Mouse (Mus musculus): ENCODE results near the gene Kcnj12. TPM values are rescaled to one million over a fixed set of nuclear protein-coding genes. Genes with fewer than 3 reads are reported as not detected.

Gene Kcnj12
- polyA plus RNA-seq, 1 experiment from 2014 or later = 1.6 TPM

DNA sequence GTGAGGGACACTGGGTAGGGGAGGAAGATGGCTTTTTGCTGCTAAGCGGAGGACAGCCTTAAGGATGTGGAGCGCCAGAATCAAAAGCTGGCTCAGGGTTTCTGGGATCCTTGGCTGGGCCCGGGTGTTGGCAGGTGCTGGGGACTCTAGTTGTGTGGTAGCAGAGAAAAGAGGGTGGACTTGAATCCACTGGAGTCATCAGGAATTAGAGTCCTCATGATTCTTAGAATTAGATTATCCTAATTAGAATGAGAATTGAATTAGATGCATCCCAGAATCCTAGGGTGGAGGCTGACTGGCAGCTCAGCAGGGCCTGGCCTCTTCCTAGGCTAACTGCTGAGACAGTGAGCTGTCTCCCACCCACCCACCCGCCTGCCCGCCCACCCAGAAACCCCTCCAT, 17.6 kb upstream of the Kcnj12 start:
- ATAC-seq = no peak; the same call in 1 of the 2 replicates

DNA sequence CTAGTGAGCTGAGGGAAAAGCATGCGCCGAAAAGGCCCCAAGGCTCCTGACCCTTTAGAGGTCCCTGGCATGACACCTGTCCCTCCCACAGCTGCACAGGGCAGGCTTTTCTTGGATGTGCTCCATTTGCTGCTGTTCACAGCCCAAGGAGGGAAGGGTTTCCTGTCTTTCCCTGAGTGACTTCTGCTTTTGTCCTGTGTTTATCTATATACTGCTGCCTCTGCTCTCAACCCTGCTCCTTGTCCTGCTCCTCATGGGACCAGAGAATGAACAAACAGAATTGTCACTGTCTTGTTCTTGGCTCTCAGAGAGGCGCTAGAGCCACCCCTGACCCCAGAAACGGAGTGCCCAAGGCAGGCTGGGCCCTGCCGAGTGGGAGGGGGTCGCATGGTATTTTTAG, 17.0 kb upstream of the Kcnj12 start:
- ATAC-seq = no peak
- 47% methylated on average over 6 of the region's 6 CpGs for WGBS
- Histone ChIP-seq H3K9ac (no peak overlapping the region), H3K27me3 (replicated peaks) (no peaks in the 10 kb centered on the region), H3K4me1 (replicated peaks) (0 out of 2 replicates have a peak, but pooled peaks cover 2% of the 10 kb centered on the region), H3K36me3 (no peaks in the 10 kb centered on the region), H3K4me2 (replicated peaks) (no peak overlapping the region), H3K9me3 (no peaks in the 10 kb centered on the region), H3K27ac (no peak overlapping the region; the same call in 1 of the 2 replicates), H3K4me3 (replicated peaks) (no peak overlapping the region)

More for the DNA sequence above, 17.6 kb upstream of the Kcnj12 start:
- Histone ChIP-seq H3K4me2 (replicated peaks) (no peak overlapping the region), H3K9ac (no peak overlapping the region), H3K4me1 (replicated peaks) (0 out of 2 replicates have a peak, but pooled peaks cover 2% of the 10 kb centered on the region), H3K4me3 (replicated peaks) (no peak overlapping the region), H3K36me3 (no peaks in the 10 kb centered on the region), H3K9me3 (no peaks in the 10 kb centered on the region), H3K27ac (no peak overlapping the region), H3K27me3 (replicated peaks) (no peaks in the 10 kb centered on the region)
- 72% methylated on average over 5 of the region's 5 CpGs for WGBS

DNA sequence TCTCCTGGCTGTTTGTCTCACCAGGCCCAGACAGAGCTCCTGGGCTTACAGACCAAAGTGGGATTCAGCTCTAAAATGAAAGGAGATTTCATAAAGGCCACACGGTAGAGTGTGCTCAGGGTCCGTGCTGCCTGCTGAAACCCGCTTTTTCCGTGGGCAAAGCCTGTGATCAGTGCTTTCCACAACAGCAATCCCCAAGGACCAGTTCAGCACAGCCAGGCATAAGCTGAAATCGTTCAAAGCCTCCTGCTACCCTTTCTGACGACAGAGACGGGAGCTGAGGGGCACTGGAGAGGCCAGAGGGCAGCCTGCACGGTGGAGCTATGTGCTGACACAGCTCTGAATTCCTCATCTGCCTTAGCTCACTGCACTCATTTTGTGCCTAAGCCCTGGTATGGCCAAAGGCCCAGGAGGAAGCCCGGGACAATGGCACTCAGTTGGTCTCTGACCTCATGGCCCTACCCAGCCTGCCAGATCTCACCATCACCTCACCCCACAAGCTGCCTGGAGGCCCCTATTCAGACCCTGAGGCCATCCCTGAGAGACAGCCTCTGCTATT, 10.5 kb upstream of the Kcnj12 start:
- H3K9me3 ChIP-seq = no peaks in the 10 kb centered on the region
- no peak for ATAC-seq
- 40% methylated on average over 9 of the region's 9 CpGs for WGBS
- H3K9ac ChIP-seq = no peak overlapping the region
- no peaks in the 10 kb centered on the region for H3K27me3 ChIP-seq (replicated peaks)
- H3K4me1 ChIP-seq (replicated peaks) = 0 out of 2 replicates have a peak, but pooled peaks cover under 1% of the 10 kb centered on the region
- H3K4me3 ChIP-seq (replicated peaks) = no peak overlapping the region
- H3K4me2 ChIP-seq (replicated peaks) = no peak overlapping the region
- no peak overlapping the region for H3K27ac ChIP-seq
- H3K36me3 ChIP-seq = no peaks in the 10 kb centered on the region

DNA sequence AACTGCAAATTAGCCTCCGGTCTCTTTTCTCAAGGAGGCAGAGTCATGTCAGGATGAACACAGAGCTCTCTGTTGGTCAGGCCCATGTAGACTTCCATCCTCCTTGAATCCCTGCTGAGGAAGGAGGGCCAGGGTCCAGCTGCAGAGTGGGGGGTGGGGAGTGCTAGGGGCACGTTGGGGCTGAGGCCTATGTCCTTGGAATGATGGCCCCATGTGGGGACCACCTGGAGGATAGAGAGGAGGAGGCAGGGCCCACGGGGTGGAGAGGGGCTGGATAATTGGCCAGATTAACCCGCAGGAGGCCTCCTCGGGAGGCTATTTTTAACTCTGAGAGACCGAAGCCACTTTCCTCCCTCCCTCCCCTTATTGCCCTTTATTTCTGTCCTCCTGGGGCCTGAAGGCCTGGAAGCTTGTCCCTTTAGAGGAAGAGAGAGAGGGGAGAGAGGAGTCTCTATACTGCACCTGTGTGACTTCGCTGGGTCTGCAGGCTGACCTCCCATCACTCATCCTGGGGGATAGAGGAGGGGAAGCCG, 5.4 kb upstream of the Kcnj12 start:
- no peak for ATAC-seq
- H3K4me2 ChIP-seq (replicated peaks) = no peak overlapping the region
- WGBS = 33% methylated on average over 8 of the region's 8 CpGs

DNA sequence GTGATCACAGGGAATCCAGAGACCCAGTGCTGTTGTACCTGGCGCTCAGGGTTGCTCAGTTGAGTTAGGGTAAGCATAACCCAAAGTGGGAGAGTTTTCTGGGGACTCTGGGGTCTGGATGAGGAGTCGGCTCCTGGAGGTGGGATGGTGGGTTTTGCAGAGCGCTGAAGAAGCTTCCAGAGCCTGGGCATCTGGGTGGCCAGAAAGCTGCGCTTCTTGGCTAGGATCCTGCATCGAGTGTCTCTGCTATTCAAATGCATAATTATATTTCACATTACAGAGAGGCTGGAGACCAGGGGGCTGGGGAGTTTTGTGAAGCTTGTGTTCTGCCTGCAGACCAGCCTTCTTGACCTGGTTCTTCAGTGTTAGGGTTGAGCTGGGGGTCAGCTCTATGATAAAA, 1.2 kb upstream of the Kcnj12 start:
- Histone ChIP-seq H3K4me1 (replicated peaks) (peaks cover 12% of the 10 kb centered on the region; the same call in 1 of the 2 replicates), H3K4me3 (replicated peaks) (no peak overlapping the region), H3K36me3 (no peaks in the 10 kb centered on the region), H3K9me3 (no peaks in the 10 kb centered on the region), H3K27ac (no peak overlapping the region), H3K4me2 (replicated peaks) (no peak overlapping the region), H3K9ac (no peak overlapping the region), H3K27me3 (replicated peaks) (peaks cover 63% of the 10 kb centered on the region)
- 66% methylated on average over 5 of the region's 5 CpGs for WGBS
- no peak for ATAC-seq

More for the DNA sequence above, 5.4 kb upstream of the Kcnj12 start:
- Histone ChIP-seq H3K9me3 (no peaks in the 10 kb centered on the region), H3K9ac (no peak overlapping the region), H3K27me3 (replicated peaks) (peaks cover 25% of the 10 kb centered on the region), H3K36me3 (no peaks in the 10 kb centered on the region), H3K4me3 (replicated peaks) (no peak overlapping the region), H3K27ac (no peak overlapping the region), H3K4me1 (replicated peaks) (peaks cover 2% of the 10 kb centered on the region; the same call in 1 of the 2 replicates)

DNA sequence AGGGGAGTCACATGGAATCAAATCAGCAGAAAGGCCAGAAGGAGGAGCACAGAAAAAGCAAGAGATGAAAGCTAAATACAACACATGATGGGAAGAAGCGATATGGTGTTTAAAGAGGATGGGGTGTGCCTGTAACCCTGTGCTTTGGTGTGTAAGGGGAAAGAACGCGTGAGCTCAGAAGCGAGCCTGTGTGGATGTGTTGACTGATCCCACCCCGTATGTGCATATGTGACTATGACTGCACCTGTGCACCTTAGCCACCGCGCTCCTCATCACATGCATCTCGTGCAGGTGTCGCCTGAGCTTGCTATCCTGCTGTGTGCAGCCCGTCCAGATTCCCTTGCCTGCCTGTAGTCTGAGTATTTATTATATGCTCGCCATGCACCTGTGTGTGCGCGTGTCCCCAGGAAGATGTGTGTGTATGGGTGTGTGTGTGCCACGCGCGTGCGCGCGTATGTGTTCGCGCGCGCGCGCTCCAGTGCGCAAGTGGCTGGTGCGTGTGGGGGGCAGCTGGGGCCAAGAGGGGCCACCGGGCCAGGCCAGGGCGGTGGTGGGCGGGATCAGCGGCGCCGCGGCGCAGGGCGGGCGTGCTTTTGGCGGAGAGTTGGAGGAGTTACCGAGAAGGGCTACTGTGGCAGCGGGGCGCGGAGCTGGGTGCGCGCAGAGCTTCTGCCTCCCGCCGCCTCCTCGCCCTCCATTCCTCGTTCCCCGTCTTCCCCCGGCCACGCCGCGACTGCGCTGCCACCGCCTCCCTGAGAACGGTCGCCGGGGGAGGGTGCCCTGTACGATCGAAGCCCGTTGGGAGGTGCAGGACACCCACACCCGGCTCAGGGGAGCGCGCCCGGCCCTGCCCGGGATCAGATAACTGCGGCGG, 451 bp upstream of the Kcnj12 start:
- Histone ChIP-seq H3K4me2 (replicated peaks) (peak overlapping the region; percentile 95), H3K4me1 (replicated peaks) (peaks cover 11% of the 10 kb centered on the region; the same call in 1 of the 2 replicates), H3K36me3 (no peaks in the 10 kb centered on the region), H3K4me3 (replicated peaks) (peak overlapping the region; percentile 52), H3K9ac (peak overlapping the region; percentile 34; the same call in 1 of the 2 replicates), H3K9me3 (no peaks in the 10 kb centered on the region), H3K27ac (no peak overlapping the region), H3K27me3 (replicated peaks) (peaks cover 63% of the 10 kb centered on the region)
- 2% methylated on average over 68 of the region's 68 CpGs for WGBS
- ATAC-seq = peak; percentile 32; the same call in 1 of the 2 replicates

DNA sequence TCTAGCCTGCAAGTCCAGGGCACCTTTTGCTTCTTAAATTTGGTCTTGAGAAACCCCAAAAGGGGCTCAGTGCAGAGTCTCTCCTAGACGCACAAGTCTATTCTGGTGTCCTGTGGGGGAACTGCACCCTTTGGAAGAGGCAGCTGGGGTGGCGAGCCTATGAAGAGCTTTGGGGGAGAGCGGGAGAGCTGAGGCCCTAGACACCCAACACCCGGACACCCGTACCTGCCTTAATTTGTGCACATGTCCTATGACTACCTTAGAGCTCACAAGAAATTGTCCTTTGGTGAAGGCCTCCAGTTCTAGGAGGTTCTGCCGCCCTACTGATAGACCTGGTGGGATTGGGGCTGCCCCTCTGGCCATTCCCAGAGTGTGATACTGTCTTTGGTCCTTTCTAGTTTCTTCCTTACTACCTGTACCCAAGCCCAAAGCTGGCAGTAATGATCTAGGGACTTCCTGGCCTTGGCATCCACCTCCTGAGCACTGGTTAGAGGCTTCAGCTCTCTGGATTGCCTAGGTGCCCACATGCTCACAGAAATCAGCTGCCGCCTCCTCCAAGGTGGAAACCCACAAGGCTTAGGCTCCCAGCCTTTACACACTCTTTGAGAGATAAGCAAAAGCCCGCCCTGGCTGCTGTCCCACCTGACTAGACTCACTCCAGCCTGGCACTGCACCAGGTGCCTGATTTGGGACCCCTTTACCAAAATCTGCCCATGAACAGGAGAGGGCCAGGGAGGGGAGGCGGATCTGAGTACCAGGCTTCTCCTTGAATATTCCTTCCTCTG, 1.2 kb downstream of the Kcnj12 start:
- H3K9me3 ChIP-seq = no peaks in the 10 kb centered on the region
- 0 out of 2 replicates have a peak overlapping the region, but pooled peaks have one; percentile 34 for H3K9ac ChIP-seq
- peaks cover 63% of the 10 kb centered on the region for H3K27me3 ChIP-seq (replicated peaks)
- H3K4me2 ChIP-seq (replicated peaks) = peak overlapping the region; percentile 95; the same call in 1 of the 2 replicates
- peak overlapping the region; percentile 52 for H3K4me3 ChIP-seq (replicated peaks)
- no peak overlapping the region for H3K27ac ChIP-seq
- WGBS = 55% methylated on average over 9 of the region's 9 CpGs
- no peak for ATAC-seq
- H3K4me1 ChIP-seq (replicated peaks) = peaks cover 17% of the 10 kb centered on the region; the same call in 1 of the 2 replicates
- no peaks in the 10 kb centered on the region for H3K36me3 ChIP-seq

DNA sequence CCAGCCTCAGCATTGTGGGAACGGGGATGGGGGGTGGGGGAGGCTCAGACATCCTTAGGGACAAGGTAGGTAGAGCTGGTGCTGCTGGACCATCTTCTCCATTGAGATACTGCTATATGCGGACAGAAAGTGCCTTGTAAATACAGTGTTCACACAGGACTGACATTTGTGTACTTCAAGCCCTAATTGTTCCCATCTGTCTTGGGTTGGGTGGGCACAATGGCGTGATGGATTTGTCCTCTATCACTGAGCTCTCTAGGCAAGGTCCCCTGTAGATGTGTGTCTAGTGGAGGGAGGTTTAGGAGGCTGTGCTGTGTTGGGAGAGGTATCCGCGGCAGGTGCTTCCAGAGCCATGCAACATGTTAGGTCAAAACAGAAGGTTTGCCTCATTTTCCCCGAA, 2.0 kb downstream of the Kcnj12 start:
- Histone ChIP-seq H3K36me3 (no peaks in the 10 kb centered on the region), H3K4me1 (replicated peaks) (peaks cover 19% of the 10 kb centered on the region; the same call in 1 of the 2 replicates), H3K4me2 (replicated peaks) (no peak overlapping the region), H3K27me3 (replicated peaks) (peaks cover 63% of the 10 kb centered on the region), H3K9me3 (no peaks in the 10 kb centered on the region), H3K9ac (no peak overlapping the region), H3K4me3 (replicated peaks) (no peak overlapping the region), H3K27ac (no peak overlapping the region)
- ATAC-seq = no peak
- WGBS = 72% methylated on average over 6 of the region's 6 CpGs

DNA sequence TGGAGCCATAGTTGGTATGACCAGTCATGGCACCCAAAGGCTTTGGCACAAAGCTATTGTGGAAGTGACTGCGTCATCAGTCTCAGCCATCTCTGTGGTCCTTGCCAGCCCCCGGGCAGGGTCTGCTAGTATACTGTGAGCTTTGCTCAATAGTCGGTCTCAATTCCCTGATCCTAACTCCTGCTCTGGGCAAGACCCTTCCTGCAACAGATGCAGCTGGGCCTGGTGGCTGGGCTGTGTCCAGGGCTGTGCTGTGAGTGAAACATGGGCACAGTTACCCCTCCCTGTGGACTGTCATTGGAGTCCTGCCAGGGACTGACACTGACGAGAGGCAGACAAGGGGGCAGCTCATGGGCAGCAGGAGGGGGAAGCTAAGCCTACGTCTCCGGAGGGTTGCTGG, 2.6 kb downstream of the Kcnj12 start:
- Histone ChIP-seq H3K9me3 (no peaks in the 10 kb centered on the region), H3K9ac (no peak overlapping the region), H3K4me2 (replicated peaks) (no peak overlapping the region), H3K4me3 (replicated peaks) (no peak overlapping the region), H3K4me1 (replicated peaks) (peaks cover 19% of the 10 kb centered on the region; the same call in 1 of the 2 replicates), H3K27ac (no peak overlapping the region), H3K36me3 (no peaks in the 10 kb centered on the region), H3K27me3 (replicated peaks) (peaks cover 58% of the 10 kb centered on the region)
- ATAC-seq = peak; percentile 57; the same call in 1 of the 2 replicates
- 51% methylated on average over 6 of the region's 6 CpGs for WGBS

DNA sequence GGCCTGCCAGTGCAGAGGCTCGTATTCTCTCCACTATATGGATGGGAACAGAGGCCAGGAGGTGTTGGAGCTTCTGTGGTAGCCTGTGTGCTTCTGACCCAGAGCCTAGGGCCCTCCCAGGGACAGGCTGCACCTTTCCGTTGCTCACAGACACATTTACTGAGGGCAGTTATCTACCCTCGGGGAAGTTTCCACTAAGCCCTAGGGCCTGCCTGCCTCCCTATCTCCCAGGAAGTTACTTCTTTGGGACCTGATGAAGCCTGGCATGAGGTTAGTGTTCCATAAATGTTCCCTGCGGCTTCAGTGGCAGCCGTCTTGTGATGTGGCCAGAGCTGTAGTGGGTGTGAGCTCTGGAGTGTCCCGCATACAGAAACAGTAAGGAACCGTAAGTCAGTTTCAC, 3.2 kb downstream of the Kcnj12 start:
- WGBS = 66% methylated on average over 7 of the region's 7 CpGs
- Histone ChIP-seq H3K4me1 (replicated peaks) (peaks cover 19% of the 10 kb centered on the region; the same call in 1 of the 2 replicates), H3K4me3 (replicated peaks) (no peak overlapping the region), H3K9ac (no peak overlapping the region), H3K4me2 (replicated peaks) (no peak overlapping the region), H3K27me3 (replicated peaks) (peaks cover 52% of the 10 kb centered on the region), H3K36me3 (no peaks in the 10 kb centered on the region), H3K9me3 (no peaks in the 10 kb centered on the region), H3K27ac (no peak overlapping the region)
- no peak for ATAC-seq

DNA sequence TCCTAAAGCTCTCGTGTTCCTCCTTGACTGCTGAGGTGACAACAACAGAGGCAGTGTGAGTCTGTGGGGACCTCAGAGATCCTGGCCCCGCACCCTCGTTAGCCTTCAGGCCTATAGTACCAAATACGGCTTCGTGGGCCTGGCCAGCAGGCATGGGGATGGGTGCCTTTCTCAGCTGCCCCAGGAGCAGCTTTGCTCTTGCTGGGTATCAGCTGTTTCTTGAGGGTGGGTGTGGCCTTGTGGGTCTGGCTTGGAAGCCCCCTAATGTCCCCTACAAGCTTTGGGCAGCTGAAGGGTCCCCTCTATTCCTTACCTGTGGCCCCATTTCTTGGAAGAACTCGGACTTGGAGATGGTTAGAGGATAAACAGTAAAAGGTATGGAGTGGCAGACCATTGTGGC, 4.0 kb downstream of the Kcnj12 start:
- H3K9ac ChIP-seq = no peak overlapping the region
- peaks cover 19% of the 10 kb centered on the region; the same call in 1 of the 2 replicates for H3K4me1 ChIP-seq (replicated peaks)
- WGBS = 83% methylated on average over 6 of the region's 6 CpGs
- H3K4me3 ChIP-seq (replicated peaks) = no peak overlapping the region
- no peak overlapping the region for H3K4me2 ChIP-seq (replicated peaks)
- H3K9me3 ChIP-seq = no peaks in the 10 kb centered on the region
- no peaks in the 10 kb centered on the region for H3K36me3 ChIP-seq
- no peak overlapping the region for H3K27ac ChIP-seq
- no peak for ATAC-seq
- H3K27me3 ChIP-seq (replicated peaks) = peaks cover 44% of the 10 kb centered on the region

Data from intestine, embryonic 15.5 days (tissue).